Mouse (Mus musculus) bone marrow, adult 2 months (tissue): Measurements from ENCODE around the gene Stk38l. TPM values are rescaled to one million over a fixed set of nuclear protein-coding genes. Genes with fewer than 3 reads are reported as not detected.

ENCODE experiments used
- H3K27ac ChIP-seq: fragments of 200-500 bp; 2 replicates; pipeline ENCODE4 v1.5.1; 2012; ENCODE audit warnings: low read depth, mild to moderate bottlenecking, control low read depth, inconsistent platforms, low read length; ENCODE audit not compliant: control insufficient read depth, poor library complexity, insufficient read depth
- H3K4me1 ChIP-seq: fragments of 200-500 bp; 2 replicates; pipeline ENCODE4 v1.6.1; 2011; ENCODE audit warnings: low read length; ENCODE audit not compliant: control insufficient read depth, insufficient read depth
- H3K4me3 ChIP-seq: fragments of 200-500 bp; replicated peaks from 2 replicates; pipeline ENCODE3; 2011; ENCODE audit warnings: mild to moderate bottlenecking, low read depth, low read length, control low read depth; ENCODE audit not compliant: control insufficient read depth
- CTCF ChIP-seq: fragments of 200-500 bp; IDR thresholded peaks from 2 replicates; pipeline ENCODE4 v1.5.1; 2011; ENCODE audit warnings: low read length, control low read depth; ENCODE audit not compliant: control insufficient read depth, insufficient read depth
- POLR2A ChIP-seq: fragments of 200-500 bp; IDR thresholded peaks from 2 replicates; pipeline ENCODE4 v1.6.1; 2011; ENCODE audit warnings: low read depth, mild to moderate bottlenecking, control low read depth, low read length, borderline replicate concordance; ENCODE audit not compliant: control insufficient read depth
- WGBS: fragments of 180-500 bp; shearing (Covaris S2); methylation state at CpG from one replicate; pipeline ENCODE4 v1.1.7; 2018; 5-methylcytosine and 5-hydroxymethylcytosine counted together
- polyA plus RNA-seq: library from polyadenylated mRNA; stranded (reverse); fragments of >200 nt; gene quantifications from 2 replicates; pipeline ENCODE4 v1.2.4, GENCODE M21; 2011; ENCODE audit warnings: low replicate concordance; ENCODE audit not compliant: missing spikeins, insufficient read depth, insufficient read length

Gene Stk38l
- polyA plus RNA-seq, 1 experiment, result 12.4 TPM

DNA sequence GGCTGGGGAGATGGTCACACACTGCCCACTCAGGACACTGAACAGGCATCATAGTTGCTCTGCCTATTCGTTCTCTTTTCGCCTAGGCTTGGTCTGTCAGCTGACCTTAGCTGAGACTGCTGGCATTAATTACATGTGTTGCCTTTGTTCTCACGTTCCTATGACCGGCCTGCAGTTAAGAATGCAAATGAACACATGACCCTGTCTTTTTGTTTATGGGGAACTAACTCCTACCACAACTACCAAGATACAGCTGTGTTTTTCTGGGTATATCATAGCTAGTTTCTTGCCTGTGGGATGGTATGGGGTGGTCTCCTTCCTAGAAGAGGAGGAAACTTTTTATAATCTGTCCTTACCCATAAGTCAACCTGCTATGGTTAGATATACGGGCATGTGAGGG is 35.9 kb upstream of the Stk38l start:
- Histone ChIP-seq H3K4me1 (no peaks in the 10 kb centered on the region; the same call in 1 of the 2 replicates), H3K27ac (no peak overlapping the region), H3K4me3 (no peak overlapping the region)
- 88% methylated on average over 5 of the region's 5 CpGs for WGBS
- TF ChIP-seq CTCF, result no peak
- TF ChIP-seq POLR2A, result no peak

DNA sequence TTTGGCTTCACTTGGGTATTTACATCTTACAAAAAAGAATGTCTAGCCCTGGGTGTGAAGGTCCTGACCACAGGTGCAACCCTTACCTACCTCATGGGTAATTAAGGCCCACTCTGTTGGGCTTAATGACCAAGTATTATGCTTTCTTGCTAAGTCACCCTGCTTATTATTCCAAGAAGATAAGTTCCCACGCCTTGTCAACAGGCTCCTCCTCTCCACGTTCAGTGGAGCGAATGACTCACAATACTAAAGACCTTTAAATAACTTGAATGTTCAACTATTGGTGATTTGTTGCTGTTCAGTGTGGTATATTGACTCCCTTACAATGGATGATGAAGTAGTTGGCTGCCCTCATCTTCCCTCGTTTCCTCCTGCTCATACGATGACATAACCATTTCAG is 27.0 kb upstream of the Stk38l start:
- Histone ChIP-seq H3K4me1 (no peaks in the 10 kb centered on the region), H3K4me3 (no peak overlapping the region), H3K27ac (no peak overlapping the region)
- TF ChIP-seq POLR2A (no peak), CTCF (no peak)
- WGBS, result 54% methylated on average over 5 of the region's 5 CpGs

DNA sequence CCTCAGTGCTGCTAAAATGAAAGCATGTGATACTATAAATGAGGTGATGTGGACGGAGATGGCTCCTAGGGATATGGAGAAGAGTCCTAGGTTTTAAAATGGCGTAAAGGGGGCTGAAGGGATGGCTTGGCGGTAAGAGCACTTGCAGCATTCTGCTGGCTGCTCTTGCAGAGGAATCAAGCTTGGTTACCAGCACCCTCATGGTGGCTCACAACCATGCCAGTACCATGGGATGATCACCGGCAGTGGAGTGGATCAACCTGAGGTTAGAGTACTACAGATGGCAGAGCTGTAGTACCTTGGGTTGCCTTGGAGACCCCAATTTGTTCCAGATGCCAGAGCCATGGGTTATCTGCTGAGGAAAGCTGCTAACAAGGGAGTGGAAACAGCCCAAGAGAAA is 26.4 kb upstream of the Stk38l start:
- TF ChIP-seq POLR2A (no peak), CTCF (no peak)
- H3K4me3 ChIP-seq, result no peak overlapping the region
- H3K4me1 ChIP-seq, result no peaks in the 10 kb centered on the region
- WGBS, result 79% methylated on average over 4 of the region's 4 CpGs
- H3K27ac ChIP-seq, result no peak overlapping the region

DNA sequence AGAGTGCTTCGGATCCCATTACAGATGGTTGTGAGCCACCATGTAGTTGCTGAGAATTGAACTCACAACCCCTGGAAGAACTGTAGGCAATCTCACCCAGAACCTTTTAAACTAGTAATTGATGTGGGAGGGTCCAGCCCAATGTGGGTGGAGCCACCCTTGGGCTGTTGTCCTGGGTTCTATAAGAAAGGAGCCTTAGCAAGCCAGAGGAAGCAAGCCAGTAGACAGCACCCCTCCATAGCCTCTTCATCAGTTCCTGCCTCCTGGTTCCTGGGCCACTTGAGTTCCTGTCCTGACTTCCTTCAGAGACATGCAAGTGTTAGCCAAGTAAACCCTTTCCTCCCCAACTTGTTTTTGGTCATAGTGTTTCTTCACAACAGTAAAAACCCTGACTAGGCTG is 24.3 kb upstream of the Stk38l start:
- Histone ChIP-seq H3K27ac (no peak overlapping the region), H3K4me3 (no peak overlapping the region), H3K4me1 (no peaks in the 10 kb centered on the region)
- TF ChIP-seq CTCF (no peak), POLR2A (no peak)
- WGBS, result 78% methylated on average over 1 of the region's 1 CpGs

DNA sequence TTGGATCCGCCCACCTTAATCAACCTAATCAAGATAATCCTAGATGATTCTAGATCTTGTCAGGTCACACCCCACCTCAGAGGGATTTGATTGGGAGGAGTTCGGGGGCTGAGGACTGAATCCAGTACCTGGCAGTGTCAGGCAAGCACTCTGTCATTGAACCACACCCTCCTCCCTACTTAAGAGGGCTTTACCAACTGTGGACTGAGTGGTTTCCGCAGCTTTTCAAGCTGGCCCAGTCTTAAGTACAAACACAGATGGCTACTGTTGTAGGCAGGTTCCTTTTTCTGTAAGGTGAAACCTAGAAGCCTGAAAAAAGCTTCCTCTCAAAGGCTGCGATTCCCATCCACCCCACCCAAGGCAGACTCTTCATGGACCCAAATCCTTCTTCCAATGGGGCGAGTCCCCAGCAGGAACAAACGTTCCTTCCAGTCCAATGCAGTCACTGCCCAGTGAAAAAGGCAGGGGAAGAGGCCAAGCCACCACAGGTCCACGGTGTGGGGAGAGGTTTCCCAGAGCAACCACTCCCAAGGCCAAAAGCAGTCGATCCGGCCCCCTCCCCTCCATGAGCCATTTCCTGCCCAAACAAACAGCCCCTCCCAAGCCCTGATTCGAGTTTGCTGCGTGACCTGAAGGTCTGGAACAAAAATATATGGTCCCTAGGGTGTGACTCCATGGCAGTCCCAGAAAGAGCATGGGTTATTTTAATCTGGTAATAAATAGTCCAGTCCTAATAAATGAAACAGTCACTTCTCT is 22.5 kb upstream of the Stk38l start:
- H3K27ac ChIP-seq, result no peak overlapping the region
- TF ChIP-seq CTCF, result no peak
- TF ChIP-seq POLR2A, result no peak
- WGBS, result 21% methylated on average over 11 of the region's 11 CpGs
- no peaks in the 10 kb centered on the region for H3K4me1 ChIP-seq
- H3K4me3 ChIP-seq, result no peak overlapping the region

GRCm38 (mm10) chr6:146703351-146703750 is 21.4 kb upstream of the Stk38l start:
- Histone ChIP-seq H3K4me3 (no peak overlapping the region), H3K27ac (no peak overlapping the region), H3K4me1 (no peaks in the 10 kb centered on the region)
- no peak for TF ChIP-seq CTCF
- 60% methylated on average over 3 of the region's 3 CpGs for WGBS

- no peak for TF ChIP-seq POLR2A
- no peak for TF ChIP-seq CTCF
- Histone ChIP-seq H3K4me3 (no peak overlapping the region), H3K4me1 (no peaks in the 10 kb centered on the region), H3K27ac (no peak overlapping the region)
- 84% methylated on average over 1 of the region's 1 CpGs for WGBS
Observed at GRCm38 (mm10) chr6:146705631-146706030, 19.2 kb upstream of the Stk38l start.

DNA sequence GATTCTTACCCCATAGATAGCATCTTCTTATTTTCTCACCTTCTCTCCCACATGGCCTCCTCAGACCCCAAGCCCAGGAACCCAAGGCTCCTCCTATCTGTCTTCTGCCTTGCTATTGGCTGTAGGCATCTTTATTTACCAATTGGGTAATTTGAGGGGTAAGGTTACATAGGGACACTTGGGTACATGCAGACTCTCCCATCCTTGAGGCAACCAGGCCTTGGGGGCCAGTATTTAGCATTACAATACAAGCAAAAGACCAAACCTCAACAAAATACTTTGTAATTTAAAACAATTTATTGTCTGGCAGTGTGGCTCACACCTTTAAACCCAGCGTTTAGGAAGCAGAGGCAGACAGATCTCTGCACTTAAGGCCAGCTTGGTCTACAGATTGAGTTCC is 5.2 kb upstream of the Stk38l start:
- H3K4me1 ChIP-seq, result no peaks in the 10 kb centered on the region
- TF ChIP-seq CTCF (no peak), POLR2A (no peak)
- no peak overlapping the region for H3K27ac ChIP-seq
- 87% methylated on average over 1 of the region's 1 CpGs for WGBS
- H3K4me3 ChIP-seq, result no peak overlapping the region

DNA sequence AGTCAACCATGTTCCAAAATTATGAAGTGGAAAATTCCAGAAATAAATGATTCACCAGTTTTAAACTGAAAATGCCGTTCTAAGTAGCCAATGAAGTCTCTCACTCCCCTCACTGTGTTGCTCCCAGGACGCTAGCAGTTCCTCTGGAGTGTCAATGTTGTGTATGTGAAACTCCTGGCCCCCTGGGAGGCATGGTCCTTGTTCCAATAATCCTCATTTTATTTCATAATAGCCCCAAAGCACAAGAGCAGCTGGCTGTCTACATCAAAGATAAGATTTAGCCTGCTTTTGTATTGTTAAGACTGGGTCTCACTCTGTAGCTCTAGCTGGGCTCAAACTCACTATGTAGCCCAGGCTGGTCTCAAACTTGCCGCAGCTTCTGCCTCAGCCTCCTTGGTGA is 990 bp upstream of the Stk38l start:
- Histone ChIP-seq H3K27ac (no peak overlapping the region), H3K4me1 (no peaks in the 10 kb centered on the region), H3K4me3 (no peak overlapping the region)
- WGBS, result 94% methylated on average over 3 of the region's 3 CpGs
- TF ChIP-seq POLR2A (no peak), CTCF (no peak)
